Mouse (Mus musculus): ENCODE results near the gene Mettl16.

Mettl16 gene

DNA sequence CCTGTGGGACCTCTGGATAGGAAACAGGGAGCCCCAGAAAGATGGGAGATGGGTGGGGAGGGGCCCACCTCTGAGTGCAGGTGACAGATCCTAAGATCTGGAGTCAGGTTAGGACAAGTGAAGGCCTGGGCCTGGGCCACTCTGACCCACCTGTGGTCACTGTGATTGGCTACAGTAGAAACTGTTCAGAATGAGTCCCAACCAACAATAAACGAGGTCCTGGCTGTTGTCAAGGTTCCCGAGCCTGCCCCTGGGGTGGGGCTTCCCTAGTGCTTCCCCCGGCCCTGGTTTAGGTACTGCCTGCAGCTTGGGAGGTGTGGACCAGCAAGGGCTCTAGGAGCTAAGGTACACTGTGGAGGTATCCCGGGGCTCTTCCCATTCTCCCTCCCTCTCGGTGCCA is 73.1 kb downstream of the Mettl16 start:
- no peak for DNase-seq (ENCODE audit: low read depth, low spot score)

DNA sequence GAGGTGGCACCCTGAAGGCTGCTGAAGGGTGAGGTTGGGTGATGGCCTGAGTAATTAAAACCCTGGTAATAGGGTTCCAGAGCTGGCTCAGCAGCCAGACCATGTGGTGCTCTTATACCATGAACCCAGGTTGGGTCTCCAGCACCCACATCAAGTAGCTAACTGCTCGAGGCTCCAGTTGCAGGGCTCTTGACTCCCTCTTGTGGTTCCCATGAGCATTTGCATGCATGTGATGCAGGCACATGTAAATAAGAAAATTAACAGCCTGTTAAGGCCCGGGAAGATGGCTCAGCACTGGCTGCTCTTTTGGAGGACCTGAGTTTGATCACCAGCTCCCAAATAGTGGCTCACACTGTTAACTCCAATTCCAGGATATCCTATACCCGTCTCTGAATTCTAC is 75.2 kb downstream of the Mettl16 start:
- peak; percentile 49 for DNase-seq (ENCODE audit: low read depth, low spot score)

DNA sequence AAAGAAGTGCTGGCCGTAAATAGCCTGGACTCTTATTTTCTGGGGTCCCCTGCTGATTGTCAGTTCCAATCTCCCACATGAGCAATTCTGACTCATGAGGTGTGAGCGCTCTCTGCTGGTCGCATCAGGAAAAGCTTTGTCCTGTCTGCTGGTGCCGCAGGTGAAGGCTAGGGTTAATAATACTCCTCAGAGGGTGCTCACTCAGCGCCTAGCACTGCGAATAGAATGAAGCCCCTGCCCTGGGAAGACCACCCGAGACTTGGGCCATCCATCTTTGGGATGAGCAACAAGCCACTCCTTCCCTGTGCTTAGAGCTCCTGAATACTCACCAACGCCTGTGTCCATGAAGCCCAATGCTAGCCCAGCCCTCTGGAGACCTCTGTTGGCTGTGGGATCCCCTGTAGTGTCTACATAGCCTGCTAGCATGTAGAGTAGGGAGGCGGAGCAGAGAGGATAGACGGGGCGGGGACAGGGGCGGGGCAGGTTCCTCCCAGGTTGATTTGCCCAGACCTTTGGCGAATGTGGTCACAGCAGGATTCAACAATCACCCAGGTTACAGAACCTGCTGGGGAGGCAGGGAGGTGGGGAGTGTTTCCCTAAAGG is 77.4 kb downstream of the Mettl16 start:
- peak; percentile 81 for DNase-seq (ENCODE audit: low read depth, low spot score)

DNA sequence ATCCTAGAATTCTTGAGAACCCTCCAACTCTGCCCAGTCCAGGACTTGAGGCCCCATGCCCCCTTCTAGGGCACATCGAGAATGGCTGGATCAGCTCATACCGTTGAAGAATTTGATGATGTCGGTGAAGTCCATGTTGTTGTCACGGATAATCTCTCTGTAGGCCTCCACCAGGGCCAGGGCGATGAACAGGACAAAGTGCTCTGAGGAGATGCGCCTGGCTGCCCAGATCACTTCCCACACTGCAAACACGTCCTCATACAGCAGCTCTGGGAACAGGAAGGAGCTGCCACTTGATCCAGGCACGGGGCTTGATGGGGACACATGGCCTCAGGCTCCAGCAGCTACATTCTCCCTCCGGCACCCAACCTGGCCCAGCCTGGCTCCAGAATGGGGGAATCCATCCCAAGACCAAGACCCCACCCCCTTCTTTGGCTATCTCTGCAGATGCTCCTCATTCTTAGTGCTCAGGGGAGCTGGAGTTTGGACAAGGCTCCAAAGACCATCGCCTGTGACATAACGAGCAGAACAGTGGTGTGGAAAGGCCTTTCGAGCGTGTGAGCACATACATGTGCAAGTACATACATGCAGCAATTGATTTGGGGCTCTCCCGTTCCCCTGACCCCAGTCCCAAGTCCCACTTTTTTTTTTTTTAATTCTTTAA is 80.5 kb downstream of the Mettl16 start:
- no peak for DNase-seq (ENCODE audit: low read depth, low spot score)

DNA sequence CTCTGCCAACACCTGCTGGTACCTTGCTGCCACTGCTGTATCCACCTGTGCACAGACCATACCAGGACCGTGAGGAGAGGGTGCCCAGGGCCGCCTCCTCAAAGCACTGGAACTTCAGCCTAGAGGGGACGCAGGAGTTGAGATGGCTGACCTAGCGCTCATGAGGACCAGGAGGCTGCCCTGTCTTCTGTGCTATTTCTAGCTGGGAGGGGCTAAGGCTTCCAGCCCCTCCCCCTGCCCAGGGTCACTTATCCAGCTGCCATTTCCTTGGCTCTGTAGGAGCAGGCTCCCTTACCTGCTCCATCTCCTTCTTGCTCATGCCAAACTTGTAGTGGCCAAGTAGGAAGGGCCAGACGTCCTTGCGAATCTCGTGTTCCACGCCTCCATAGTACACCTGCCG is 87.1 kb downstream of the Mettl16 start:
- no peak for DNase-seq (ENCODE audit: low read depth, low spot score)

DNA sequence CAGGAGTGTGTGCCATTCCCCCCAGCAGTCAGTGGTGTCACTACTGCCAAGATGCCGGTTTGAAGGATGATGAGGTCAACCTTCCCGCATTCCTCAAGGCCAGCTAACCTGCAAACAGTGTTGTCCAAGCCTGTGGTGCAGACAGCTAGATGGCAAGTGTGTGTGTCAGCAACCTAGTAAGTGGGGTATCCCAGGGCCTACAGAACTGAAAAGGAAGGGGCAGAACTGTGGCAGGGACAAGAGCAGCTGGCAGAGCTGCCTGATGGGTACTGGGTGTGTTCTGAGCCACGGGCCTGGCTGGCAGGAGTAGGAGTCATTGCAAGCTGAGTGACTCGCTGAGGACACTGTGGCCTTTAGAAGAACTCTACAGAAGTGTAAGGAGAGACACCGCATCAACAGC is 91.5 kb downstream of the Mettl16 start:
- DNase-seq (ENCODE audit: low read depth, low spot score): no peak

DNA sequence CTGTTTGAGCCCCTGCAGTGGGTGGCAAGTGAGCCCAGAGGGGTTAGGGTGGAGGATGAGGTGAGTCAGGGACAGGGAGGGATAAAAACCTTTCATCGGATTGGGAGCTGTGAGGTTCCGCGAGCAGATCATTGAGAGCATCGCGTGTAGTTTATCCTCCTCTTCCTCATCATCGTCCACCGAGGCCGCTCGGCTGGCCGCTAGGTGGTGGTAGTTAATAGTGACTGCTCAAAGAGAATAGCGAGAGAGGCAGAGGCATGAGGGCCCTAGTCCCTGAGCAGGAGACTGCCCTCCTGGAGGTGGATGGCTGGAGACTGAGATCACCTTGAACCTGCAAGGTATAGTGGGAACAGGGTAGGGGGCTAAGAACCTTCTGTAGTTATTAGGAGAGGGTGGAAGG is 92.8 kb downstream of the Mettl16 start:
- no peak for DNase-seq (ENCODE audit: low read depth, low spot score)

DNA sequence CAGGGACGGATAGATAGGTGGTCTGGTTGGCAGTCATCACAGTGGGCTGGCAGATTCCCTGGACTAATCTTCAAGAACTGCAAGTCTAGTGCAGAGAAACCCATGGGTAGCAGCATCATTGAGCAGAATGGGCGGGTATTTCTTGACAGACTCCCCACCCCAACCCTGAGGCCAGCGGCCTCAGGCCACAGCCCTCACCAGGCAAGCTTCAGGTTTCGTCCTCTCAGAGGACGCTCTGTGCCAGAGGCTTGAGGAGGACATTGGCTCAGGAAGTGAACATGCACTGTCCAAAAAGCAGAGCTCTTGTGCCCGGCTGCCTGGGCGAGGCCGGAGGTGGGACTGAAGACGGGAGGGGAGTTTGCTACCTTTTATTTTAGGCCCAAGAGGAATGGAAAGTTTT is 93.8 kb downstream of the Mettl16 start:
- DNase-seq (ENCODE audit: low read depth, low spot score): no peak

DNA sequence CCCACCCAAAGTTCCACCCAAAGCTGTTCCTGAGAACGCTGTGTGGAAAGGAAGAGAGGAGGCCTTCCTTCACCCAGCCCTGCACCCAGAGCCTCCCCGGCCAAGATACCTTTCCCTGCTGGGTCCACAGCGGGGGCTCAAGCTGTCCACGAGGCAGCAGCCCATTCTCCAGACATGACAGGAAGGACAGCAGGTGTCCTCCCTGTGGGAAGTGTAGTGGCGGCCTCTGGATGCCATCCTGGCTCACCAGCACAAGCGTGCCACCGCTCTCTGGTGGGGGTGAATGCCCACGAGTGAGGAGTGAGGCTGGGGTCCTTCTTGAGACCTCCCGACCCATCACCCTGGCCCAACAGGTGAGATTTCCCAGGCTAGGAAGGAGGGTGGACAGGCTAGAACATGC is 94.6 kb downstream of the Mettl16 start:
- DNase-seq (ENCODE audit: low read depth, low spot score): no peak

DNA sequence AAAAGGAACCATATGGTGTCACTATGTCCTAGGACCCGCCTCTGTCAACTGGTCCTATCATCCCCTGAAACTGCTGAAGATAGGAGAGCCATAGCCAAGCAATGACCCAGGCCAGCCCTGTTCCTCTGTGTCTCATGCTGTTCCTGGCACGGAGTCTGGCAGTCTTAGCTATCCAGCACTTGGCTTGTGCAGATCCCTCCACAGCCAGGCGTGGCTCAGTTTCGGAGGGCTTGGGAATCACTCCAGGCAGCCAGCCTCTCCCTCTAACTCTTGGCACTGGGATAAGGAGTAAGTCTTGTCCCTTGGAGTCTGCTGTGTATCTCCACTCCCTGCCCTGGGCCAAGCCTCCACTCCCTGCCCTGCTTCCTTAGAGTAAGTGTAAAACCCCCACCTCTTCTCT is 96.0 kb downstream of the Mettl16 start:
- DNase-seq (ENCODE audit: low read depth, low spot score): no peak

DNA sequence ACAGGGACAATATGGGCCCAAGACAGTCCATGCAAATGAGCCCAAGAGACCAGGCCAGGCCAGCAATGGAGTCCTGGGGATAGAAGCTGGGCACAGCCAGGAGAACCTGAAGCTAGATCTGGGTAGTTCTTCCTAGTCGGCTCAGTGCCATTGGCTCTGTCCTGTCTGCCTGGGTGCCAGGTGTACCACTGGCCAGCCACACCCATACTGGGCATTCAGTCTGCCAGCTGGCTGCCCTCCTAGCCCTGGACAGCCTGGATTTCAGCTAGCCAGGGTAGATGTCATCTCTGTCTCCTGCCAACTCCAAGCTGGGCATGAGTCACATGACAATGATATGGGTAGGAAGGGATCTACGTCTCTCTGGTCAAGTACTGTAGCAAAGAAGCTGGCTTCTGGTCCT is 96.6 kb downstream of the Mettl16 start:
- no peak for DNase-seq (ENCODE audit: low read depth, low spot score)

DNA sequence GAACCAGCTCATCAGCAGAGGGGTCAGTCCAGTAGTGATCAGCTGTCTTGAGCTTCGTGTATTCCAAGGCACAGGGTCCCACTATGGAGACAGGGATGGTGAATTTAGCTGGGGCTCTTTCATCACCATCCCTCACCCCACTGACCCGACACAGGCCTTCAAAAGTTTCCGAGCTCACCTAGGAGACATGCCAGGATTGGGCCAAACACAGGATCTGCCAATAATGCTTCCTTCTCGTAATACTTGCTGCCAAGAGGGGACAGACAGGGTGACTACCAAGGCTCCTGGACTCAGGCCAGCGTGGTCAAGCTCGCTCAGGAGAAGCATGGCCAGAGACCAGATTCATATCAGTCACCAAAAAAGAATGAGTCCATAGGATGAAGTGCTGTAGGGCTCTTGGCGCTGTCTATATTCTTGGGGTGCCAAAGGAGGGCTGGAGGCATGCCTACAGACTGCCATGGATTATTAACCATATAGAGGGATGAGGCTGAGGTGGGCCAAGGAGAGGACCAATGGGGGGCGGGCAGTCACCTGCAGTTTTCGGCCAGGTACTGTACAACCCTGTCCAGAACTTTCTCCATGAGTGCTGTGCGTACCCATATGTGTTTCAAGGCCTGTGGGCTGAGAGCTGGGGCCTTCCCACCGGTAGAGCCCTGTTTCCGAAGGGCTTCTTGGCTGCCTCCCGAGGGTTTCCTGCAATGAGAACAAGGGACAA is 97.6 kb downstream of the Mettl16 start:
- no peak for DNase-seq (ENCODE audit: low read depth, low spot score)

DNA sequence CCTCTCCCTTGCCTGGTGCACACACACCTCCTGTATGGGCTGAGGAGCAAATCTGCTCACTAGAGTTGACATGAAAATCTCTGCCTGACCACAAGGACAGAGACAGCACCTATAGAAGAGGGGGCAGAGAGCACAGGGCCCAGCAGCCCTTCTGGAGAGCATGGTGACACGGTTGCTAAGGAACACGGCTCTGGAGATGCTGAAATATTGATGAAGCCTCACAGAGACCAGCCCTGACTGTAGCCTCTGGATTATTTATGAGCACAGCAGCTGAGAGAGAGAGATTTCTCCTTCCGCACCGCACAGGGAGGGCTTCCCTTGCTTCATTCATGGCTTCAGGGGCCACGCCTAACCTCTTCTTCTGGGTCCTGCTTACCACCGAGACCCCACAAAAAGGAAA is 99.0 kb downstream of the Mettl16 start:
- DNase-seq (ENCODE audit: low read depth, low spot score): no peak

DNA sequence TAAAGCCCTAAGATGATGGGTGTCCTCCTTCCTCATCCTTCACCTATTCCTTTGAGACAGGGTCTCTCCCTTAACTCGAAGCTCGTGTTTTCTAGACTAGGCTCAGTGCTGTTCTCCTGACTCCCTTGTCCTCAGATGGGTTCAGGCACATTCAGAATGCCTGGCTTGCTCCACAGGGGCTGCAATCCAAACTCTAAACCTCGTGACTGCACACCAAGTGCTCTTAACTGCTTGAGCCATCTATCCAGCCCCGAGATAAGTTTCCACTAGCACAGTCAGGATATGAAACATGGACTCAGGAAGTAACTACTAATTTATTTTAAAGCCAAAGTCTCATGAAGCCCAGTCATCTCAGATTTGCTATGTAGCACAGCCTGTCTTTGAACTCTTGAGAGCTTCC is 99.9 kb downstream of the Mettl16 start:
- DNase-seq (ENCODE audit: low read depth, low spot score): no peak

DNA sequence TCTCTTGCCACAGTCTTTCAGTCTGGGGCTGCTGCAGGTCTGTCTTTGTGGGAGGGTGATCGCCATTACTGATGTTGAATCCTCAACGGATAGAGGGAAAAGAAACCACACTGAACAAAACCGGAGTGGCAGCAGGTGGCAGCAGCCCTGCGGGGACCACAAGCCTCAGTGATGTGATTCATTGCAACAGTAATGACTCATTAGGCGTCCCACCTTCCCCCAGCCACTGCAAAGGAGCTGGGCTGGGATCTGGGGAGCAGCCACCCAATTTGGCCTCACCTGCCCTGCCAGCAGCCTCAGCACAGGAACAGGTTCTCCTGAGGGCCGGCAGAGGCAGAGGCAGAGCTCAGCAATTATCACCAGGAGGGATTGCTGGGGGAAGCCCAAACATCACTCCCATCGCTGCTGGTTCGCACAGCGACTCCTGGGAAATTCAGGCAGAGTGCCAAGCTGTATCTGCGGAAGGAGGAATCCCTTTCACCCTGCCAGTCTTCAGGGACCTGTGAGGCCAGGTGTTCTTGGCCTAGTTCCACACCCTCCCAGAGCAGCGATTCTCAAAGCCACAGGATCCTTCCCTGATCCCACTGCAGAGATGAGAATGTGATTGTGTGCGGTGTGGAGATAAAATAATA is 100.5 kb downstream of the Mettl16 start:
- no peak for DNase-seq (ENCODE audit: low read depth, low spot score)

DNA sequence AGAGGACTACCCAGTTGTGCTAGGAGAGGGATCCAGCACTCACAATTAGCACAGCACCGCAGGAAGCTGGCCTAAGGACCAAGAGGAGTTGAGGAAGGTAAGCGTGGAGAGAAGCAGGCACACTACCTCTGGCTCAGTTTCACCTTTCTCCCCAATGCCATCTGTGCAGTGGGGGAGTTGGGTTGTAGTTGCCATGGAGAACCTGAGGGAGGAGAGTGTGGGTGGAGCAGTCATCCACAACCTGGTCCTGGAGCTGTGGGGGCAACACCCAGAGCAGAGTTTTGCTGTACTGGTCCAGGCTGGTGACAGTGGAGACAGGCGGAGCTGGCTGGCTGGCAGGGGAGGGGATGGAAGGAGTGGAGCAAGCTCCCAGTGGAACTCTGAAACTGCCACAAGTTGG is 104.0 kb downstream of the Mettl16 start:
- DNase-seq (ENCODE audit: low read depth, low spot score): no peak

DNA sequence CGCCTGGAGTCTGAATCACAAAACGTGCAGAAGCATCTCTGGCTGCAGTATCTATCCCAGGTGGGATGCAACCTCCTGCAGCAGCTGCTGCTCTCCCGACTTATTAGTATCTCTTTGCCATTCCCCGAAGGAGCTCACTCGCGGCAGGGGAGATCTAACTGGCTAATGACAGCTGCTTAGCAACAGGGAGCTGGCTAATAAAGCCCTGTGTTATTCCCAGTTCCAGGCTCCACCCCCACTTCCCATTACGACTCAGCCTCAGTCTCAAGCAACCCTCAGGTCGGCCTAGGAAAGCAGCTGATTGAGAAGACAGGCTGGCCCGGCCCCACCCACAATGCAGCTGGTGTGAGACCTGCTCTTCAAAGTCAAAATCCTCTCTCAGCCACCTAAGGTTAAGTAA is 106.2 kb downstream of the Mettl16 start:
- no peak for DNase-seq (ENCODE audit: low read depth, low spot score)

All from A20 (cell line).